Mouse (Mus musculus) A20 (cell line): ENCODE data around the gene Cyth1.

Experiments used
- DNase-seq: peaks from one replicate; pipeline ENCODE4 v3.0.0-alpha.2; 2011; ENCODE audit warnings: low read depth, low spot score

Gene Cyth1

DNA sequence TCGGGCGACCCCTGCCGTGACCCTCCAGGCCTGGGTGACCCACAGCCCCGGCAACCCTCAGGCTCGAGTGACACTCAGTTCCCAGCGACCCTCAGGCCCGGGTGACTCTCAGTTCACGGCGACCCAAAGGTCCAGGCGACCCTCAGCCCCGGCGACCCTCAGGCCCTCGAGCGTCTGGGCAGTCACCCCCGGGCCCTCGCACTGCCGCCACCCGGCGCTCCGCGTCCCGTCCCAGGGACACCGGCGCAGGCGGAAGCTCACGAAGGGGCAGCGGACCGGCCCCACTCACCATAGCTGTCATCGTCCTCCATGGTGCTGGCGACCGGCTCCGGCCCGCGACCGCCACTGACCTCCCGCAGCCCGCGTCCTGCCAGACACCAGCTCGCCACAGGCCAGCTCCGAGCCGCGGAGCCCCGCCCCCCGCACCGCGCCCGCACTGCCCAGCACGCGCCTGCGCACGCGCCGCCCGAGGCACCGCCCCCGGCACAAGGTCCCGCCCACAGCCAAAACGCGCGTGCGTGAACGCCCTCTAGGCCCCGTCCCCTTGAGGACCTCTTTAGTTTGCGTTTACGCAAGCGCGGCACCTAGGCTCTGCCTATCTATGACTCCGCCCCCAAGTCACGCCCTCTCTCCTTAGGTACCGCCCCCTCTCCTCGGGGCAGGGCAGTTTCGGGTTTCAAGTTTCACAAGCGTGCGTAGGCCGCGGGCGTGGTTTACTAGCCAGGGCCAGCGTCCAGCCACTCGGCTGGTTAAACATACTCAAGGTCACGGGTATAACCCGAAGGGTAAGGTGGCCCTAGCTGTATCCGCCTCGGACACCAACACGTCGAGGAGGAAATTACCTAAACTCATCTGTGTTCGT lies at the start of gene Cyth1:
Gene Cyth1 (minus strand): TSS at position 443 of the 862 bp plus-strand sequence.
- DNase-seq = peak; percentile 99

DNA sequence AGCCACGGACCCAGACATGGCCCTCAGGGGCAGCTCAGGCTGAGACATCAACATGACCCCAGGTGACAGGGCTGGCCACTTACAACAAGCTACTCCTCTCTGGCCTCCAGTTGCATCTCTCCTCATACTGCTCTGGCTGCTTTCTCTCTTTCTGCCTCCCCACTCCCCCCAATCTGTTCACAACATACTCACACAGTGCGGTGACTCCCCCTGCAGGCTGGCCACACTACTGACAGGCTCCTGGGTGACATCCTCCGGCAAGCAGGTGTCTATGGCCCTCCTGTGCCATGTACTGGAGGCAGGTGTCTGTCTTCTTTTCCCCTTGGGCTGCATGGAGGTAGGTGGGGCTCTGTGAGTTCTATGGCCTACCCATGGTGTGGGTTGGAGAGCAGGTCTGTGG lies 49.6 kb upstream of the Cyth1 start:
- DNase-seq = peak; percentile 29

DNA sequence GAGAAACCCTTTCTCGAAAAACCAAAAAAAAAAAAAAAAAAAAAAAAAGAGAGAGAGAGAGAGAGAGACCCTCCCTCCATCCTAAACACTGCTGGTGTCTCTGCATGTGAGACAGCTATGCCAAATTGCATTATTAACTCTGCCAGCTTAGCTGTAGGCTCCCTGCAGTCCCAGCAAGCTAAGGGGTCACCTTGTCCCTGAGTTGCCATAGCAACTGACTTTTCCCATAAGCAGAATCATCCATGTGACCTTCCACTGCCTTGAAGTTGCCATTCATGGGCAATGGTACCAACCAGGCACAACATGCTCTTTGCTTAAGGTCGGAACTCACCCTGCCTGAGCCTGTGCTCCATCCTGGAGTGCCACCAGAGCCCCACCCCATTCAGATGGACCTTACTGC lies 46.6 kb upstream of the Cyth1 start:
- no peak for DNase-seq

DNA sequence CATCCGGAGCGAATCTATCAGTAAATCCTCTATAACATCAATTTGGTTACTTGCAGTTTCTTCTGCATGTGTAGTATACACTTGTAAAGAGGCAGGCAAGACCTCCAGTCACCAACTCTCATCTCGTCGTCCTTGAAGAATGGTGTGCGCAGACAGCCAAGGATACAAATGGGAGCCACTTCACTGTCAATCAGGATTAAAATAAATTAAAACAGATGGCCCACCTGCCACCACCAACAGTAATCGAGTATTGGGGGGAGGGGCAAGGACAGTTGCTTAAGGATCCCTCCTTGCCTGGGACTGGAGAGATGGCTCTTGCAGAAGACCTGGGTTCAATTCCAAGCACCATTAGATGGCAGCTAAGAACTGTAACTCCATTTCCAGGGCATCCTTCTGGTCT lies 44.3 kb upstream of the Cyth1 start:
- no peak for DNase-seq

DNA sequence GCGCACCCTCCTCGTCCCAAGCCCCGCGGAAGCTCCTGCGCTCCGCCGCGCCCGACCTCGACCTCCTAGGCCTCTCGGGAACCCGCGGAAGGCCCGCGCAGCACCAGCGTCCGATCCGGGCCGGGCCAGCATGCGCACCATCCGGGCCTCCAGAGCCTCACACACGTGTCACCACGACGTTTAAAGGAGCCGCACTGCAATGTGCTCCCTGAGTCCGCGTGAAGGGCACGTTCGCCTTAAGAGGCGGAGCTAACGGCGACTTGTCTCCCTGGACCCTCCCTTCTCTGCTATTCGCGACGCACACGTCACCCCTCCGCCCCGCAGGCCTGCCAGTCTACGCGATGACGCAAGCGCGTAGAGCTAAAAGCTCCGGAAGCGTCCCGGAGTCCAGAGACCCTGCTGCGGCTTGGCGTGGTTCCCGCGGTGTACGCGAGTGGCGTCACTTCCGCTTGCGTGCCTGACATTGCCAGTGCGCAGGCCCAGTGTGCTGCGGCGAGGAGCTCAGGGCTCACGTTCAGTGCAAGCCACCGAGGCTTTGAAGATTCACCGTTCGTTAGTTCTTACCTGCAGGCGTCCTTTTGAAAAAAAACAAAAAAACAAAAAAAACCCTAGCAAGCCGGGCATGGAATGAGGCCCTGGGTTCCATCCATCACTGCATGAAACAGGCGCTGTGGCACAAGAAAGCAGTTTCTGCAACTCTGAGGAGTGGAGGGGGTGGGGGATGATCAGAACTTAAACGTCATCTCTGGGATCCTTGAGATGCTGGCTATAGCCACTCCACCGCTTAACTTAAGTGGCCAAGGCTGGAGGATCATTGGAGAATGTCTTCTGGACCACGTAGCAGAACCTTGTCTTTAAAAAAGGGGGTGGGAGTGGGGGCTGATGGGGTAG lies 41.9 kb upstream of the Cyth1 start, which contains the start of gene Usp36:
Gene Usp36 (minus strand): TSS at position 246 of the 891 bp plus-strand sequence.
- peak; percentile 100 for DNase-seq

DNA sequence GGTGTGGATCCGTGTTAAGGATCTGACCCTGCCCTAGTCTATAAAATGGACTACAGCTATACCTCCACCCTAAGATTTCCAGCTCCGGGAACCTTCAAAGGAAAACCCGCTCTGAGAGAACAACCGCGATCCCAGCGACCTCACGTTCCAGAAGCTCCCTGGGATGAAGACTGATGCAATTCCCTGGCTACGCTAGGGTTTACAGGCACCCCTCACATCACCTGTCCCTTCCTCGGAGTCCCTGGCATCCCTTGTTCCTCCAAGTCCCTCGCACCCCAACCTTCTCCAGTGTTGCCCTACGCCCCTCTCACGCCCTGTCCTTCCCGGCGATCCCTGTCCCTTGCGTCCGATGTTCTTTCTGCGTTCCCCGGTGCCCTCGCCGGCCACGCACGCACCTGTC lies 41.2 kb upstream of the Cyth1 start:
- no peak for DNase-seq

DNA sequence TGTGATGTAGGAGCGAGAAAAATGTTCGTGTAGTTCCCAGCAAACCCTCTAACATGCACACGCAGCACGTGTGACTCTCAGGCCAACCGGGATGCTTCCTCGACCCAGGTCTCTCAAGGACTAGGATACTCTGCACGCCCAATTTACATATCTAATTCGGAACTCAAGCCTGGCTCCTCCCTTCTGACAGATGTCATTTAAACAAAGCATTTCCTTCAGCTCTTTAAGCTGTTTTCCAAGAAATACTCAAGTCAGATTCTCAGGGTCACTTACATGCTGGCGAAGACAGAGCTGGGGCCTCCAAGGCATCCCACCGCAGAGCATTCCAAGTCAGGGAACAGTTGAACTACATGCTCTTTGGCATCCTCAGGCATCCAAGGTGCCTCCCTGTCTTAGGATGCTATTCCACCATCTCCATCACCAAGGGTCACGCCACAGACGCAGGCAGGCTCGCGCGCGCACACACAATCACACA lies 40.7 kb upstream of the Cyth1 start:
- peak; percentile 58 for DNase-seq

DNA sequence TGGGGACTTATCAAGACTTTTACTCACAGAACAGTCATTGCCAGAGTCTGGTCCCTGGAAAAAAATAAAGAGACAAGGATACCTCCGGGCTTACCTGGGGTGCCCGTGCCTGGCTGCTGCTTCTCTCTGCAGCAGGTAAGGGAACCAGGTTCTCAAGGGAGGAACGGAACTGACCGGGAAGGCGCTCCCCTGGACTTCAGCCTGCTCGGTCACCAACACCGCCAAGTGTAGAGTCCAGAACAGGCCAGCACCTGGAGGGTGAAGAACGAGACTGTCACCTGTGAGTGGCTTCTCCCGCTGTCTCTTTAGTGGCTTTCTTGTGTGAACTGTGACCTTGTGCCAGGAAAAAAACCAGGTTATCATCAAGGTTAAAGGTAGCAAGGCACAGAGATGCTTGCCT lies 39.2 kb upstream of the Cyth1 start:
- no peak for DNase-seq

DNA sequence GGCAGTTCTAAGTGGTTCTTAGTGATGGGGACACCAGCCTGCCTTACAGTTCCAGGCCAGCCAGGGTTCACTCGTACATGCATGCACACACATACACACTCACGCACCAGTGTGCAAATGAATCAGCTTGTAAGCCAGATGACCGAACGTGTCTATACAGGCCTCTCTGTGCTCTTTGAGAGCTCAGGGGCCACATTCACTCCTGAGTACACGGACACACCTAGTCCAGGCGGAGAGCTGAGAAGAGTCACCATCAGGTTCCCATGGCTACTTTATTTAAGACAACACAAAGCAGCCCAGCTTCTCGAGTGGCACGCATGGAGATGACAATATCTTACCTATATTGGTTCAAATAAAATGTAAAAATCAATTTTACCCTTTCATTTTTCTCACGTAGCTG lies 38.0 kb upstream of the Cyth1 start:
- no peak for DNase-seq

DNA sequence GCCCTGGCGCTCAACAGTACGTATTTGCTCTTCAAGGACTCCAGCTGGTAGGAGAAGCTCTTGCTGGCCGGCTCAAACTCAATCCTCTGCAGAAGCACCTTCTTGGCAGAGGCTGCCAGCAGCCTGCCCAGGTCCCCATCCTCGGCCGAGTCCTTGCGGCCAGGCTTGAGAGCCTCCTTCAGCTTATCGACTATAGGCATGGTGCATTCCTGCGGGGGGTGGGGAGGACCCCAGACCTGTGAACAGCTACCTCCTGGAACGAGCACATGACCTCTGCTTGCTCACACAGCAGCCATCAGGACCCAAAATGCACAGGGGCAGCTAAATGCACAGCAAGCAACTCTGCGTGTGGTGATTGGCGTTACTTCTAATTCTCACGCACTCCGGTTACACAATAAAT lies 37.4 kb upstream of the Cyth1 start:
- no peak for DNase-seq

DNA sequence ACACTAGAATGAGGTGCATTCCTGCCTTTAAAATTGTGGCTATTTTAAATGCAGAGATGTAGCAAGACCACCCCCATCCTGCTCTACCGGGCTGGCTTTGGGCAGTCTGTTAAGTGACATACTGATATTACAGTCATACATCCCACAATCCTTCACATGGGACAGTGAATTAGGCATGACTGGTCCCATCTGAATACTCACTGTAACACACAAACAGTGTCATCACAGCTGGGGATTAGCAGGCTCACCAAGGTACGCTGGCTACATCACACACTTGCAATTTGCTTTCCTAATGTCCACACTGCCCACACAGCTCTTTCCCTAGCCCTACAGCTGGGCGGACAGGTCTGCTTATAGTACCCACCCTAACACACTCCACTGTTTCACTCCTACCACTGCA lies 31.8 kb upstream of the Cyth1 start:
- no peak for DNase-seq

DNA sequence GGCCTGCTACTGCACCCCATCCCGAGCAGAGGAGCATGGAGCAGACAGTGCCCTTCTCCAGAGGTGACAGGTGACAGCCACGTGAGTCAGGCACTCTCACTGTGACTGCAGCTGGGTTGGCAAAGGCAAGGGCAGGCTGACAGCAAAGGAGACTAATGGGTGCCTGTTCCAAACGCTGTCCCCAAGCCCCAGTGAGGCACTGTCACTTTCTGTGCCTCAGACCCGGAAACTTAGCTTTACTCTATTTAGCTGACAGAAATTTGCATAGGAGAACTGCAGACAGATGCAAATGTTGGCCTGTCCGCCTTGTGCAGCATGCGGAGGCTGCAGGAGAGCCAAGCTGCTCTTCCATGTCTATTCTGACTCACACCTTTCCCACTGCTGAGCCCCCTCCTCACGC lies 27.9 kb upstream of the Cyth1 start:
- peak; percentile 87 for DNase-seq

DNA sequence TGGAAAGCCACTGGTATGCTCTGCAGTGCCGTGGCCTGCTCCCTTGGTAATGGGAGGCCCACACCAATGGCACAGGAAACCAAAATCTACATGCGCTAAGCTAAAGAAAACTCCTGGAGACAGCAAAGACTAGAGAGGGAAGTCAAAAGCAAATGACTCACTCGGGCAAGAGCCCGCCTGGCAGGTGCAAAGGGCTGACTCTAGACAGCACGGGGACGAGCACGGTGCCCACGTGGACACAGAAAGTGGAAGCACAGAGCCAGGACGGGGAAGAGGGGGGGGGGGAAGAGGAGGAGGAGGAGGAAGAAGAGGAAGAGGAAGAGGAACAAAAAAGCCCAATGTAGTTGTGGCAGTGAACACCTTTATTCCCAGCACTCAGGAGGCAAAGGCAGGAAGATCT lies 26.7 kb upstream of the Cyth1 start:
- DNase-seq = peak; percentile 76

DNA sequence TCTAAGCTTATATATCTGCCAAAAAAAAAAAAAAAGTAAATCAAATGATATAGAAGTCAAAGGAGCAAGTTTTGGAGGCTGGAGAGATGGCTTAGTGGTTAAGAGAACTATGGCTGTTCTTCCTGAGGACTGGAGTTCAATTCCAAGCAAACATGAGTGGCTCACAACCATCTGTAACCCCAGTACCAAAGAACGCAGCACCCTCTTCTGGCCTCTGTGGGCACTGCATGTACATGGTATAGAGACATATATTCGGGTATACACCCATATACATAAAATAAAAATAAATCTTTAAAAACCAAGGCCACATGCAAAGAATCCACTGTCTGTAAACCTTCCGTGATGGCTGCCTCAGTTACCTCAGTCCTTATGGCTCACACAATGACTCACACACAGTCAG lies 21.4 kb upstream of the Cyth1 start:
- peak; percentile 44 for DNase-seq

DNA sequence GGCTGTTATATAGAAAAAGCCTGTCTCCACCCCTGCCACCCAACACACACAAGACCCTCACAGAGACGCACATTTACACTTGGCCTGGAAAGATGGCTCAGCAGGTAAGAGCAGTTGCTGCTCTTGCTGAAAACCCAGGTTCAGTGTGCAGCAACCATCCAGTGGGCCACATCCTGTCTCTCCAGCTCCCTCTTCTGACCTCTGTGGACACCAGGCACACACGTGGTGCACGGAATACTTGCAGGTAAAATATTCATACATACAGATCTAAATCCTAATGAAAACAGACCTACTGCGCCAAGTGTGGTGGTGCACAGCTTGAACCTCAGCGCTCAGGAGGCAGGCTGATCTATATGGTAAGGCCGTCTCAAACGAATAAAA lies 18.3 kb upstream of the Cyth1 start:
- no peak for DNase-seq

DNA sequence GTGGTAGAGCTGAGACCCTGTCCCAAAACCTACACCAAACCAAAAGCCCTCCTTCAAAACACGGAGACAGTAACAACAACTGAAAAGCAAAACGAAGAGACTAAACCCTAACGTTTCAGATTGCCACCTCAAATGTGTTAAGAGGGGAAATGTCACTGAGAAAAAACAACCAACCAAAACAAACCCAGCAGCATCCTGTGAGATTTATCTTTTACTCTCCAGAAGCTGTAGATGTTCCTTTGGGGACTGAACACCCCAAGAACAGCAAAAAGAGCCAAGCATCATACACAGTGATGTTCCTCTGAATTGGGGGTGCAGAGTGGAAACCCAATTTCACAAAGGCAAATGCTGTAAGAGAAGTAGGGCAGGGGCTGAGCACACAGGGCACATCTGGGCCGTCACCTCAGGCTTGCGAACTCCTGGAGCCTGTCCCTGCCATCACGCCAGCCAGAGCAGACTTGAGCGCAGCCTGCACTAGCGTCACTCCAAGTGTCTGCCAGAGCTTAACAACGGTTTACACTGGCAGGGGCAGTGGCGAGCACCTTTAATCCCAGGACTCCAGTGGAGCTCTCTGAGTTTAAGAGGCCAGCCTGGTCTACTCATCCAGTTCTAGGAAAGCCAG lies 17.8 kb upstream of the Cyth1 start:
- no peak for DNase-seq

DNA sequence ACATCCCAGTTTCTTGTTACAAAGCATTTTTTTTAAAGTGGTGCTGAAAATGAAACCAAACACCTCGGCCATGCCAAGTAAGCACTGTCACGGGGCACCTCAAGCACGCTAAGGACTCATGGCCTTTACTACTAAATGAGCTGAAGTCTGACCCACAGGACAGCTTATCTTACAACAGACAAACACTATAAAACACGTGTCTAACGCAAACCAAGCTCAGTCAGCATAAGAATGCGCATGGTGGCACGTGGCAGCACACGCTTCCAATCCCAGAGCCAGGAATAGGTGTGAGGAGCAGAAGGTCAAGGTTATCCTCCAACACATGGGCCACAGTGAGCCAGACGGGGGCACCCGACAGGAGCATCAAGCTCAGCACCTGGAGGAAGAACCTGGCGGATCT lies 17.2 kb upstream of the Cyth1 start:
- no peak for DNase-seq

DNA sequence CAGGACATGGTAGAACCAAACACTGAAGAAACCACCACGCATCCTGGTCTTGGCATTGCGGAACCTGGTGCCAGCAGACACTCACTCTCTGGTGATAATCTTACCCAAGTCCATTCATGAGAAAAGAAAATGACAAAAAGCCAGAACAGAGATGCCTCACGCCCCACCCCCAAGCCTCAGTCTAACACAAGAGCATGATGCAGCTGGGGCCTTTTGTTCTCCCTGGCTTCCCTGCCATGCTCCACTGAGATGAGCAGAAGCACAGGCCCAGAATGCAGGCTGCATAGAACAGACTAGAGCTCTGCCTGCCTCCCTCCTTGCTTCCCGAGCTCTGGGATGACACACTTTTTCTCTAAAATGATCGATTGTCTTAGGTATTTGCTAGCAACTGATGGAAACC lies 14.8 kb upstream of the Cyth1 start:
- DNase-seq = no peak

DNA sequence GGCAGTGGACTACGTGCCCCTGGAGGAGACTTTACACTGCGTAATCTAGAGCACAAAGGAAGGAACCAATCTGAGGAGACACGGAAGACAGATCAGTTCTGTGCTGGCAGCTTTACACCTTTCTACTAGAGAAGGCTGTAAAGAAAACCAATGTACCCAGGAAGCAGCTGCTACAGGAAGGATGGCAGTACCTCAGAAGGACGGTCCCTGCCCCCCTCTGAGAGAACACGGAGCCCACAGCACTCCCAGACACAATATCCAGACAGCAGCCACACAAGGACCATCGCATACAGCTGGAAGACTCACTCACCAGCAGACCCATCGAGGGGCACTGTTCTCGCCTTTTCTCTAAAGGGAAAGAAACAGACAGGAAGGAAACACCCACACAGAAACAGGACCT lies 11.7 kb upstream of the Cyth1 start:
- no peak for DNase-seq

DNA sequence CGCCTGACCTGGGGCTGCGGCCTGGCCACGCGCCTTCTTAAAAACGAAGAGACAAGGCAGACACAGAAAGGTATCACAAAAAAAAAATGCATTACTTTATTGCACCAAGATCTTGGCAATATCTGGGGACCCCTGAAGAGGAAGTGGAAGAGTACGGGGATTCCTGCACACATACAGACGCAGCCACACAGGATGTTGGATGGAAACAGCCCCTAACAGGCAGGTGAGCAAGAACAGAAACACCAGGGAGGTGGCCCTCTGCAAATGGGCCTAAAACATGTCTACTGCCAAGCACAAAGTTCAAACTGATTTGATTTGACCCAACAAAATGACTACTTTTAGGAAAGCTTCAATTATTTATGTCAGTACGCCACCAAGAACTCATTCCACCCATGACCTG lies 11.2 kb upstream of the Cyth1 start:
- DNase-seq = no peak

DNA sequence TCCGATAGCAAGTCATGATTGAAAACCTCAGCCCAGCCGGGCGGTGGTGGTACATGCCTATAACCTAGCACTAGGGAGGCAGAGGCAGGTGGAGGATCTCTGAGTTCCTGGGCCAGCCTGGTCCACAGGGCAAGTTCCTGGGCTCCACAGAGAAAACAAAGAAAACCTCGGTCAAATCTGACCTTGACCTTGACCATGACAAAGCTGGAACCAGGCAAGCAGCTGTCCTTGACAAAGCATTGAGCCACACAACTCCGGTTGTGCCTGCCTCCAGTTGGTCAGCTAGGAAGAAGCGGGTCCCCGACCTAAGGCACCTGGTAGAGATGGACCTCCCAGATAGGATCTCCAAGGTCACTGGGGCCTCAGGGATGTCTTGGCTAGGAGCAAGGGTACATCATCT lies 8.0 kb upstream of the Cyth1 start:
- DNase-seq = no peak
